Mouse (Mus musculus): Measurements from ENCODE around the gene Fbxl7.

Gene Fbxl7

DNA sequence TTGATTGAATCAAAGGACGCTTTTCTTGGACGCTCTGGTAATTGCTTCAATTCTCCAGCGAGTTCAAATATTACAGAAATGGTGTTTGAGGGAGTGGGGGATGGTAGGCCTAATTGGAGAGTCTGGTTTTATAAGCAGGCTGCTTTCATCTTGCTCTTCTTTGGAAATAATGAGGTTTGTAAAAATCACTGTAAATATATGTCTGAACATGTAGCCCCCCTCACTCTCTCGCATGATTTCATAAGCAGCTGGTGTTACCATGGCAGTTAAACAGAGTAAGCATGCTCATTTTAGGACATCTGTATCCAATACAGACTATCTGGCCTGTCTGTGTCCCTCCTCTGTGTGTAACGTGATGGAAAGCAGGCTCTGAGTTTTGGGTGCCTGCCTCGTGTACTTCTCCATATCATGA lies 376.2 kb downstream of the Fbxl7 start:
- no peak for DNase-seq (ENCODE audit: extremely low spot score, low read depth, low spot score)

- no peak for DNase-seq (ENCODE audit: extremely low spot score, low read depth, low spot score)
Observed at GRCm38 (mm10) chr15:26501024-26501423, 394.4 kb downstream of the Fbxl7 start.

All from hindlimb bud, embryonic 11.5 days (tissue).